Mouse (Mus musculus) midbrain, postnatal 0 days (tissue): ENCODE results near the gene Rassf5. TPM values are rescaled to one million over a fixed set of nuclear protein-coding genes. Genes with fewer than 3 reads are reported as not detected.

Source experiments
- ATAC-seq: fragments of 200-750 bp; cut with Nextera tagmentation; 2 replicates; pipeline ENCODE4 v1.8.0; 2017; ENCODE audit warnings: moderate number of reproducible peaks, mild to moderate bottlenecking, moderate TSS enrichment, moderate library complexity; ENCODE audit not compliant: low FRiP score
- DNase-seq: peaks from one replicate; pipeline ENCODE4 v3.0.0-alpha.2; 2015; ENCODE audit warnings: low spot score
- H3K27ac ChIP-seq: fragments of 300-500 bp; sonication (generic); 2 replicates; pipeline ENCODE4 v1.5.1; 2014; ENCODE audit warnings: low read depth, mild to moderate bottlenecking, low read length, mixed read lengths
- H3K27me3 ChIP-seq: fragments of 300-500 bp; sonication (generic); 2 replicates; pipeline ENCODE4 v1.6.1; 2014; ENCODE audit warnings: low read length, control low read depth, mixed read lengths; ENCODE audit not compliant: insufficient read depth
- H3K36me3 ChIP-seq: fragments of 300-500 bp; sonication (generic); 2 replicates; pipeline ENCODE4 v1.6.1; 2014; ENCODE audit warnings: low read length, control low read depth, mixed read lengths; ENCODE audit not compliant: insufficient read depth
- H3K4me1 ChIP-seq: fragments of 300-500 bp; sonication (generic); 2 replicates; pipeline ENCODE4 v1.6.1; 2014; ENCODE audit warnings: mild to moderate bottlenecking, control low read depth, antibody characterized with exemption, low read length, mixed read lengths; ENCODE audit not compliant: insufficient read depth
- H3K4me2 ChIP-seq: fragments of 300-500 bp; sonication (generic); 2 replicates; pipeline ENCODE4 v1.6.1; 2014; ENCODE audit warnings: low read depth, mild to moderate bottlenecking, low read length, mixed read lengths; ENCODE audit not compliant: poor library complexity, severe bottlenecking
- H3K4me3 ChIP-seq: fragments of 300-500 bp; sonication (generic); 2 replicates; pipeline ENCODE4 v1.5.1; 2014; ENCODE audit warnings: low read depth, mild to moderate bottlenecking, low read length, moderate library complexity
- H3K9ac ChIP-seq: fragments of 300-500 bp; sonication (generic); replicated peaks from 2 replicates; pipeline ENCODE4 v1.6.1; 2014; ENCODE audit warnings: mild to moderate bottlenecking, low read length, moderate library complexity, mixed read lengths; ENCODE audit not compliant: poor library complexity, severe bottlenecking
- H3K9me3 ChIP-seq: fragments of 300-500 bp; sonication (generic); 2 replicates; pipeline ENCODE4 v1.6.1; 2016; ENCODE audit warnings: low read length, control low read depth
- CTCF ChIP-seq: IDR thresholded peaks from 2 replicates; pipeline ENCODE4 v1.5.1; 2016; ENCODE audit warnings: antibody characterized with exemption, mild to moderate bottlenecking
- WGBS: fragments of 180-500 bp; shearing (Covaris S2); extraction: QIAGEN DNeasy Blood & Tissue Kit; methylation state at CpG from one replicate; pipeline ENCODE4 v1.1.7; 2014; 5-methylcytosine and 5-hydroxymethylcytosine counted together
- polyA plus RNA-seq: library from polyadenylated mRNA; unstranded; fragments of >200 nt; fragmentation: Nextera tagmentation; extraction: Ambion mirVana; gene quantifications from 2 replicates; pipeline ENCODE4 v1.2.1, GENCODE M21; 2015
- total RNA-seq: library from RNA; depleted of rRNA; stranded (reverse); fragments of >200 nt; gene quantifications from 2 replicates; pipeline ENCODE4 v1.2.3, GENCODE M21; 2014; rRNA removed

Rassf5 gene
- total and polyA plus RNA-seq, 2 experiments from 2014 or later, result 4.9 to 9.0 TPM

GRCm38 (mm10) chr1:131134942-131135522 is 110.0 kb downstream of the Rassf5 start:
- Histone ChIP-seq H3K9me3 (no peaks in the 10 kb centered on the region), H3K4me2 (no peak overlapping the region), H3K9ac (no peak overlapping the region), H3K27ac (no peak overlapping the region), H3K4me1 (peaks cover 8% of the 10 kb centered on the region; the same call in 1 of the 2 replicates), H3K36me3 (0 out of 2 replicates have a peak, but pooled peaks cover 4% of the 10 kb centered on the region), H3K27me3 (no peaks in the 10 kb centered on the region), H3K4me3 (no peak overlapping the region)
- TF ChIP-seq CTCF, result no peak
- DNase-seq, result no peak
- 50% methylated on average over 8 of the region's 8 CpGs for whole genome bisulfite sequencing
- ATAC-seq, result no peak

- Histone ChIP-seq H3K27ac (no peak overlapping the region), H3K27me3 (no peaks in the 10 kb centered on the region), H3K9ac (peak overlapping the region; percentile 14; the same call in 1 of the 2 replicates), H3K4me1 (peaks cover 8% of the 10 kb centered on the region; the same call in 1 of the 2 replicates), H3K4me3 (no peak overlapping the region), H3K9me3 (no peaks in the 10 kb centered on the region), H3K4me2 (no peak overlapping the region), H3K36me3 (peaks cover 11% of the 10 kb centered on the region)
- DNase-seq, result peak; percentile 72
- 24% methylated on average over 6 of the region's 6 CpGs for WGBS
- no peak for TF ChIP-seq CTCF
- ATAC-seq, result no peak
Measured at GRCm38 (mm10) chr1:131134231-131134630, 110.8 kb downstream of the Rassf5 start.

Other genes starting within 250 kb of the Rassf5 start
- not detected in 2 replicates for gene Il10, start 225.4 kb downstream of the Rassf5 start, total RNA-seq
- not detected in 2 replicates for gene Il10, start 225.4 kb downstream of the Rassf5 start, polyA plus RNA-seq
- gene Mapkapk2, start 147.4 kb downstream of the Rassf5 start, total RNA-seq, result 44.2 and 48.1 TPM in 2 replicates
- gene Mapkapk2, start 147.4 kb downstream of the Rassf5 start, polyA plus RNA-seq, result 13.7 and 13.8 TPM in 2 replicates
- gene Dyrk3, start 106.9 kb downstream of the Rassf5 start, total RNA-seq, result 10.6 and 12.0 TPM in 2 replicates
- gene Dyrk3, start 106.9 kb downstream of the Rassf5 start, polyA plus RNA-seq, result 13.0 and 13.4 TPM in 2 replicates
- 29.2 and 32.3 TPM in 2 replicates for gene Eif2d, start 92.1 kb downstream of the Rassf5 start, total RNA-seq
- 43.2 and 43.4 TPM in 2 replicates for gene Eif2d, start 92.1 kb downstream of the Rassf5 start, polyA plus RNA-seq
- 3.9 and 5.3 TPM in 2 replicates for gene Ikbke, start 34.3 kb upstream of the Rassf5 start, total RNA-seq
- 0.63 and 0.67 TPM in 2 replicates for gene Ikbke, start 34.3 kb upstream of the Rassf5 start, polyA plus RNA-seq